Mouse (Mus musculus): Measurements from ENCODE around the gene Hk2. TPM values are rescaled to one million over a fixed set of nuclear protein-coding genes. Genes with fewer than 3 reads are reported as not detected.

Hk2 gene
- polyA plus RNA-seq, 1 experiment from 2014 or later, result 6.4 TPM

DNA sequence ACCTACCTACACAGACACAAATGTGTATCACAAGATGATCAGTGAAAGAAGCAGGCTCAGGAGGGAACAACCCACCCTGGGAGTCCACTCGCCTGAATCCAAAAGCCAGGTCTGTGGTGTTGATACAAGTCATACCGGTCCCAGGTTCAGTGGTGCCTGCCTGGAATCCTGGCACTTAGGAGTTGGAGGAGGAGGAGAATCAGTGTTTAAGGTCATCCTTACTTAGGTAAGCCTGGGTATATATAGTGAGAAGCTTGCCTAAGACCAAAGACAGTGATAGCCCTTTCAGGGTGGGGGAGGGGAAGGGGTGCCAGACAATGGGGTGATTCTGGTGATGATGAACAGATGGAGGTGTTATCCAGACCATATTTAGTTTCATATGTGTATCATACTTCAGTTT, 9.0 kb downstream of the Hk2 start:
- no peak overlapping the region for H3K4me2 ChIP-seq (ENCODE audit: low read depth, low read length)
- no peak overlapping the region for H3K27ac ChIP-seq (ENCODE audit: low read length)
- WGBS (ENCODE audit: insufficient replicate concordance), result 64% methylated on average over 2 of the region's 2 CpGs
- ATAC-seq (ENCODE audit: low read depth), result no peak
- H3K27me3 ChIP-seq (ENCODE audit: control insufficient read depth, insufficient read depth, low read depth, low read length), result no peaks in the 10 kb centered on the region
- no peaks in the 10 kb centered on the region for H3K36me3 ChIP-seq (ENCODE audit: control insufficient read depth, insufficient read depth)
- H3K9ac ChIP-seq (ENCODE audit: low read depth, low read length), result no peak overlapping the region
- no peak overlapping the region for H3K4me3 ChIP-seq (ENCODE audit: low read depth, low read length)
- no peaks in the 10 kb centered on the region for H3K9me3 ChIP-seq (replicated peaks; ENCODE audit: control insufficient read depth, low read length)
- H3K4me1 ChIP-seq (ENCODE audit: control insufficient read depth, low read depth, low read length), result peaks cover 49% of the 10 kb centered on the region

DNA sequence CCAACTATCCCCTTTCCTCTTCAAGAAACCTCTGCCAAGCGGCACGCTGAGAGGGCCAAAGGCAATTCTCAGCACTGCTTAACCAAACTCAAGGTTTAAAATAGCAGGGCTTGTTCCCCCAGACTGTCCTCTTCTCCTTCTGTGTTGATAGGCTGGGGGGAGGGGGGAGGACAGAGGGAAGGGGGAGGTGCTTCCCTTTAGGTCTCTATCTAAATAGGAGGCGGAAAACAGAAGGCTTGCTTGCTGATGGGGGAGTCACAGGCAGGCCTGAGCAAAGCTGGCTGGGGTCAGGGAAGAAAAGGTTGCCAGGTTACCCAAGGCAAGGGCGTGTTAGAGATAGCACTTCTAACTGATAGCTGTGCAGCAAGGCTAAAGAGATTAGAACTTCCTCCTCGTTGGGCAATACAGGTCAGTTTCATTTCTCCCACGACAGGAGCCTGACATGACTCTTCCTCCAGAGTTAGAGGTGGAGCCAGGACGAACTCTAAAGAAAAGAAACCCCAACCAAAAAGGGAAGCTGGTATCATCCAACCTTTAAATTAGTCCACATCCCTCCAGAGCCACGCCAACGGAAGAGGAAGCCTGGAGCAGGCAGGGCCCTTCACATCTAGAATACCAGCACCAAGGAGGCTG, 10.3 kb downstream of the Hk2 start:
- peaks cover 49% of the 10 kb centered on the region for H3K4me1 ChIP-seq (ENCODE audit: control insufficient read depth, low read depth, low read length)
- no peaks in the 10 kb centered on the region for H3K27me3 ChIP-seq (ENCODE audit: control insufficient read depth, insufficient read depth, low read depth, low read length)
- no peaks in the 10 kb centered on the region for H3K36me3 ChIP-seq (ENCODE audit: control insufficient read depth, insufficient read depth)
- H3K9me3 ChIP-seq (replicated peaks; ENCODE audit: control insufficient read depth, low read length), result no peaks in the 10 kb centered on the region
- peak overlapping the region; percentile 16; the same call in 1 of the 2 replicates for H3K4me3 ChIP-seq (ENCODE audit: low read depth, low read length)
- H3K9ac ChIP-seq (ENCODE audit: low read depth, low read length), result peak overlapping the region; percentile 9; the same call in 1 of the 2 replicates
- 3% methylated on average over 9 of the region's 9 CpGs for WGBS (ENCODE audit: insufficient replicate concordance)
- H3K27ac ChIP-seq (ENCODE audit: low read length), result peak overlapping the region; percentile 62
- H3K4me2 ChIP-seq (ENCODE audit: low read depth, low read length), result peak overlapping the region; percentile 51
- ATAC-seq (ENCODE audit: low read depth), result peak; percentile 70

DNA sequence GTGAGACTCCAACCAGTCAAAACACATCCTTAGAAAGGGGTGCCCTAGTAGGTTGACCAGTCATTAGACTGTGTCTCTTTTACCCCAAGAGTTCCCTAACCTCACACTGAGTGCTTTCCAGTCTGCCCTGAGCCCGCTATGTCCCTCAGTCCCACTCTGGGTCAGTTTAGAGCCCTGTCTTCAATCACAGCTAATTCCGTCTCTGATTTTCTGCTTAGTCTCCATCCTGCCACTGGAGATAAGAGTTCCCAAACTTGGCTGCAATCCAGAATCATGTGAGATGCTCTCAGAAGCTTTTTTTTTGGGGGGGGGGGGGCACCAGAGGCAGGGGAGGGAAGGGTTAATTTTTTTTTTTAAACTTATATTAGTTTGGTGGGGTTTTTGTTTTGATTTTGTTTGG, 11.5 kb downstream of the Hk2 start:
- Histone ChIP-seq H3K36me3 (ENCODE audit: control insufficient read depth, insufficient read depth) (no peaks in the 10 kb centered on the region), H3K27me3 (ENCODE audit: control insufficient read depth, insufficient read depth, low read depth, low read length) (no peaks in the 10 kb centered on the region), H3K9ac (ENCODE audit: low read depth, low read length) (no peak overlapping the region), H3K4me2 (ENCODE audit: low read depth, low read length) (no peak overlapping the region), H3K4me3 (ENCODE audit: low read depth, low read length) (no peak overlapping the region), H3K9me3 (replicated peaks; ENCODE audit: control insufficient read depth, low read length) (no peaks in the 10 kb centered on the region), H3K27ac (ENCODE audit: low read length) (no peak overlapping the region), H3K4me1 (ENCODE audit: control insufficient read depth, low read depth, low read length) (peaks cover 49% of the 10 kb centered on the region)
- ATAC-seq (ENCODE audit: low read depth), result no peak
- WGBS (ENCODE audit: insufficient replicate concordance), result 48% methylated on average over 2 of the region's 2 CpGs

DNA sequence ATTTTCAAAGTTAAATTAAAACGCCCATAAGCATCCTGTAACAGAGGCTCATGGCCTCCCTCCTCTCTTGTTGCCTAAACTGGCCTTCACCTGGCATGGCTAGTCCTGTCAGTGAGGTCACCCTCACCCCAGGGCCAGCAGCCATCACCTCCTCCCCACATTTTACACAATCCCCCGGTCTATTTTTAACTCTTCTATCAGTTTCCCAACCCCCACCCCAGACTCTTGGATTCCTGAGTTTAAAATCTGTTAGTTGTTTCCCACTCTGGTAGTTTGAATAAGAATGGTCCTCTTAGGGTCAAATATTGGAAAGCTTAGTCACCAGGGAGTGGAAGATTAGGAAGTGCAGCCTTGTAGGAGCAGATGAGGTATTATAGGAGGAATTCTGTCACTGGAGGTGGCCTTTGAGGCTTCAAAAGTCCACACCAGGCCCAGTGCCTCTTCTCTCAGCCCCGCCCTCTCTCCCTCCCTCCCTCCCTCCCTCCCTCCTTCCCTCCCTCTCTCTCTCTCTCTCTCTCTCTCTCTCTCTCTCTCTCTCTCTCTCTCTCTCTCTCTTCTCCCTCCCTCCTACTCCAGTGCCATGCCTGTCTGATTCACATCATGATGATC, 13.4 kb downstream of the Hk2 start:
- no peak overlapping the region for H3K4me3 ChIP-seq (ENCODE audit: low read depth, low read length)
- no peak overlapping the region for H3K27ac ChIP-seq (ENCODE audit: low read length)
- peak; percentile 44; the same call in 1 of the 2 replicates for ATAC-seq (ENCODE audit: low read depth)
- peaks cover 48% of the 10 kb centered on the region for H3K4me1 ChIP-seq (ENCODE audit: control insufficient read depth, low read depth, low read length)
- H3K9ac ChIP-seq (ENCODE audit: low read depth, low read length), result no peak overlapping the region
- H3K27me3 ChIP-seq (ENCODE audit: control insufficient read depth, insufficient read depth, low read depth, low read length), result no peaks in the 10 kb centered on the region
- 46% methylated on average over 3 of the region's 3 CpGs for WGBS (ENCODE audit: insufficient replicate concordance)
- no peak overlapping the region for H3K4me2 ChIP-seq (ENCODE audit: low read depth, low read length)
- H3K36me3 ChIP-seq (ENCODE audit: control insufficient read depth, insufficient read depth), result no peaks in the 10 kb centered on the region
- no peaks in the 10 kb centered on the region for H3K9me3 ChIP-seq (replicated peaks; ENCODE audit: control insufficient read depth, low read length)

DNA sequence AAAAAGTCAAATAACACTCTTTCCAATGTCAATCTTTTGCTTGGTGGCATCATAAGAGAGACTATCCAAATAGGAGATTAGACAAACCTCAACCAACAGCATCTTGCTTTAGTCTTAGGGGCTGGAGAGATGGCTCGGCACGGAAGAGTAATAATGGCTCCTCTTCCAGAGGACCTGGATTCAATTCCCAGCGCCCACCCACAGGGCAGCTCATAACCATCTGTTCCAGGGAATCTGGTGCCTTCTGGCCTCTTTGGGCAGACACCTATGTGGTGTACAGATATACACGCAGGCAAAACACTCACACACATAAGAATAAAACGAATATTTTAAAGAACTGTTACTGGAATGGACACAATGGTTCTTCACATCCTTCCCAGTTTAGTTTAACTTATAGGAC, 15.0 kb downstream of the Hk2 start:
- no peak overlapping the region for H3K27ac ChIP-seq (ENCODE audit: low read length)
- H3K9ac ChIP-seq (ENCODE audit: low read depth, low read length), result no peak overlapping the region
- H3K4me2 ChIP-seq (ENCODE audit: low read depth, low read length), result no peak overlapping the region
- no peak overlapping the region for H3K4me3 ChIP-seq (ENCODE audit: low read depth, low read length)
- no peaks in the 10 kb centered on the region for H3K27me3 ChIP-seq (ENCODE audit: control insufficient read depth, insufficient read depth, low read depth, low read length)
- H3K36me3 ChIP-seq (ENCODE audit: control insufficient read depth, insufficient read depth), result no peaks in the 10 kb centered on the region
- WGBS (ENCODE audit: insufficient replicate concordance), result 75% methylated on average over 5 of the region's 5 CpGs
- H3K4me1 ChIP-seq (ENCODE audit: control insufficient read depth, low read depth, low read length), result peaks cover 36% of the 10 kb centered on the region
- ATAC-seq (ENCODE audit: low read depth), result no peak
- H3K9me3 ChIP-seq (replicated peaks; ENCODE audit: control insufficient read depth, low read length), result no peaks in the 10 kb centered on the region

DNA sequence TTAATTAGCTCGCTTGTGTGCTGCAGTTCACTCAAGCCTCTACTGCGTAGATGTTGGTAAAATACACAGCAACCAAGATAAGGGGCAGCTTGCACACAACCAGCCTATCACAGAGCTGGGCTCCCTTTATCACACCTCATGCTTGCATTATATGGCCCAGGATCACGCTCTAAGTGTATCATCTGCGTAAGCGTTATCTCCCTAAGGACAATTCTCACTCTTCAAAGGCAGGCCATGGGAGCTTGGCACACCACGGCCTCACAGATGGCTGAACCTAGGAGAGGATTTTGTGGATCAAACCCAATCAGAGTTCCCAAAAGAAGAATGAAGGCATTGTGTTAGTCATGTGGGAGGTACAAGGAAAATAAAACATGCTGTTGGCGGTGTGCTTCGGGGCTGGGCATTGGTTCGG, 17.4 kb downstream of the Hk2 start:
- peak; percentile 44 for ATAC-seq (ENCODE audit: low read depth)
- Histone ChIP-seq H3K36me3 (ENCODE audit: control insufficient read depth, insufficient read depth) (no peaks in the 10 kb centered on the region), H3K27ac (ENCODE audit: low read length) (no peak overlapping the region), H3K4me3 (ENCODE audit: low read depth, low read length) (no peak overlapping the region), H3K4me1 (ENCODE audit: control insufficient read depth, low read depth, low read length) (peaks cover 13% of the 10 kb centered on the region), H3K9me3 (replicated peaks; ENCODE audit: control insufficient read depth, low read length) (no peaks in the 10 kb centered on the region), H3K4me2 (ENCODE audit: low read depth, low read length) (no peak overlapping the region), H3K9ac (ENCODE audit: low read depth, low read length) (no peak overlapping the region), H3K27me3 (ENCODE audit: control insufficient read depth, insufficient read depth, low read depth, low read length) (no peaks in the 10 kb centered on the region)
- WGBS (ENCODE audit: insufficient replicate concordance), result 43% methylated on average over 9 of the region's 9 CpGs

DNA sequence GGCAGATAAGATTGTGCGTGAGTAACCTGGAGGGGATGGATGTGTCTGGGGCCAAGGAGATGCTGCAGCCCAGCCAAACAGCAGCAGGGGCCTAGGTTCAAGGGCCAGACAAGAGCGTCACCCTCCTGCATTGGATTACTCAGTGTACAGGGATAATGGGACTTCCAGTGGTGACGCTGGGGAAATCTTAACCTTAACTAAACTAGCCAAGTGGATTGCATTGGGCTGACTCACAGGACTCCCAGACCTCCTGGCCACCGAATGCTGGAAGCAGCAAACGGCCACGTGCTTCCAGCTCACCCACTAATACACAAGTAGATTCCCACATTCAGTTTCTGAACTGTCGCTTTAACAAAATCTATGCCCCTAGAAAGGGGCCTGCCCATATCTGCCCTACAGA, 18.0 kb downstream of the Hk2 start:
- Histone ChIP-seq H3K4me1 (ENCODE audit: control insufficient read depth, low read depth, low read length) (peaks cover 8% of the 10 kb centered on the region), H3K4me2 (ENCODE audit: low read depth, low read length) (no peak overlapping the region)
- no peak for ATAC-seq (ENCODE audit: low read depth)

DNA sequence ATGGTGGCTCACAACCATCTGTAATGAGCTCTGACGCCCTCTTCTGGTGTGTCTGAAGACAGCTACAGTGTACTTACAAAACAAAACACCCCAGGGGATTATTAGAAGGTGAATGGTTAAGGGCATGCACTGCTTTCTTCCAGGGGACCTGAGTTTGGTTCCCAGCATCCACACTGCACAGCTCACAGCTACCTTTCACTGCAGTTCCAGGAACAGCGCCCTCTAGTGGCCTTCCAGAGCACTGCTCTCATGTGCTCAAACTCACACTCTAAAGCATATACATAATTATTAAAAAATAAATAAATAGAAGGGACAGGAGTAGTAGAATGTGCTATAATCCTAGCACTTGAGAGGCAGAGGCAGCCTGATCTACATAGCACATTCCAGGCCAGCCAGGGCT, 18.9 kb downstream of the Hk2 start:
- H3K9ac ChIP-seq (ENCODE audit: low read depth, low read length), result no peak overlapping the region
- no peak for ATAC-seq (ENCODE audit: low read depth)
- no peak overlapping the region for H3K27ac ChIP-seq (ENCODE audit: low read length)
- H3K4me3 ChIP-seq (ENCODE audit: low read depth, low read length), result no peak overlapping the region
- no peaks in the 10 kb centered on the region for H3K27me3 ChIP-seq (ENCODE audit: control insufficient read depth, insufficient read depth, low read depth, low read length)
- H3K4me1 ChIP-seq (ENCODE audit: control insufficient read depth, low read depth, low read length), result peaks cover 8% of the 10 kb centered on the region
- 33% methylated on average over 2 of the region's 2 CpGs for WGBS (ENCODE audit: insufficient replicate concordance)
- H3K9me3 ChIP-seq (replicated peaks; ENCODE audit: control insufficient read depth, low read length), result no peaks in the 10 kb centered on the region
- no peaks in the 10 kb centered on the region for H3K36me3 ChIP-seq (ENCODE audit: control insufficient read depth, insufficient read depth)
- H3K4me2 ChIP-seq (ENCODE audit: low read depth, low read length), result no peak overlapping the region

More for the DNA sequence above, 18.0 kb downstream of the Hk2 start:
- Histone ChIP-seq H3K9ac (ENCODE audit: low read depth, low read length) (no peak overlapping the region), H3K9me3 (replicated peaks; ENCODE audit: control insufficient read depth, low read length) (no peaks in the 10 kb centered on the region), H3K4me3 (ENCODE audit: low read depth, low read length) (no peak overlapping the region), H3K36me3 (ENCODE audit: control insufficient read depth, insufficient read depth) (no peaks in the 10 kb centered on the region), H3K27me3 (ENCODE audit: control insufficient read depth, insufficient read depth, low read depth, low read length) (no peaks in the 10 kb centered on the region), H3K27ac (ENCODE audit: low read length) (no peak overlapping the region)
- 78% methylated on average over 7 of the region's 7 CpGs for WGBS (ENCODE audit: insufficient replicate concordance)

DNA sequence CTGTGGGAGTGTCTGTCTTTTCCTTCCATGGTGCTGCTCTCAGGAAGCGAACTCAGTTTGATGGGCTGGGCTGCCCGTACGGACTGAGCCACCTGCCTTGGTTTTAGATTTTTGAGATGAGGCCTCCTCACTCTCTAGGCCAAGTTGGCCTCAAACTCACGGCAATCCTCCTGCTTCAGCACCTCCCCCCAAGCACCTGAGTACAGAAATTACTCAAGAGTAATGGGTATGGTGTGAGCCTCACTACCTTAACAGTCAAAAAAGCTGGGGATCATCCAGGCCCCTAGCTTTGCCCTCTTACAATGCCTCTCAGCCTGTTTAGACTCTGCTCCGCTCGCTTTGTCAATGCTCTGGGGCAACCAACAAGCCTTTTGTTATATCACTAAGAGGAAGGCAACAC, 19.5 kb downstream of the Hk2 start:
- Histone ChIP-seq H3K4me2 (ENCODE audit: low read depth, low read length) (no peak overlapping the region), H3K9me3 (replicated peaks; ENCODE audit: control insufficient read depth, low read length) (no peaks in the 10 kb centered on the region), H3K4me3 (ENCODE audit: low read depth, low read length) (no peak overlapping the region), H3K4me1 (ENCODE audit: control insufficient read depth, low read depth, low read length) (peaks cover 8% of the 10 kb centered on the region), H3K27me3 (ENCODE audit: control insufficient read depth, insufficient read depth, low read depth, low read length) (no peaks in the 10 kb centered on the region), H3K36me3 (ENCODE audit: control insufficient read depth, insufficient read depth) (no peaks in the 10 kb centered on the region), H3K9ac (ENCODE audit: low read depth, low read length) (no peak overlapping the region), H3K27ac (ENCODE audit: low read length) (no peak overlapping the region)
- WGBS (ENCODE audit: insufficient replicate concordance), result 75% methylated on average over 6 of the region's 6 CpGs
- ATAC-seq (ENCODE audit: low read depth), result no peak
